Mouse (Mus musculus) cortical plate, adult 2 months (tissue): ENCODE results near the gene Sirt3.

Experiments used
- CTCF ChIP-seq: fragments of 200-500 bp; IDR thresholded peaks from 2 replicates; pipeline ENCODE4 v1.5.1; 2011; ENCODE audit warnings: mild to moderate bottlenecking, control low read depth, low read length; ENCODE audit not compliant: insufficient read depth; ENCODE audit errors: extremely low read depth
- POLR2A ChIP-seq: fragments of 200-500 bp; IDR thresholded peaks from 2 replicates; pipeline ENCODE4 v1.6.1; 2011; ENCODE audit warnings: mild to moderate bottlenecking, low read length, control low read depth; ENCODE audit not compliant: insufficient read depth; ENCODE audit errors: extremely low read depth

GRCm38 (mm10) chr7:140843806-140844205 is 38.3 kb downstream of the Sirt3 start:
- TF ChIP-seq POLR2A: no peak
- TF ChIP-seq CTCF: no peak
